Mouse (Mus musculus) cerebellum, adult 11 months (tissue): Measurements from ENCODE around the gene Ethe1.
"Not testable (repeated sequence)": the region's sequence is repeated elsewhere in the genome, so short reads cannot be mapped to it uniquely, and the experiment has no call there.

Source experiments
- DNase-seq: peaks from one replicate; pipeline ENCODE4 v3.0.0; 2022

The Ethe1 gene

DNA sequence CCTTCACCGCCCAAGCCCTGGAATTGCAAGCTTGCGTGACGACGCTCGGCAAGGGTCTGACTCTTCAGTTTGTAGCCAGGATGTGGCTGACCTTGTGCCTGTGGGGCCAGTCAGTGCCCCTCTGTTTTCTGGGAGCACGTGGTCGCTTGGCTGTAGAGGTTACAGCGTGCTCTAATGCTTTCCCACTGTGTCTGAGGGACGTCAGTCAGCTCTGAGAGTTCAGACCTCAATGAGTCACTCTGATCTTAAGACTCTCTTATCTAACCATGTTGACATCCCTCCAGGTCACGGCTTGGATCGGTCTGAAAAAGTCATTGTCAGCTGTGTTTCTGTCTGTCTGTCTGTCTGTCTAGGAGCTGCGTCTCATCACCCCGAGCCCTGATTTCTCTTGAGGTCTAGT lies 27.5 kb downstream of the Ethe1 start:
- no peak for DNase-seq

- DNase-seq: no peak
These were observed 30.4 kb downstream of the Ethe1 start for GRCm38 (mm10) chr7:24617763-24618162.

GRCm38 (mm10) chr7:24618374-24618773 lies 31.0 kb downstream of the Ethe1 start:
- DNase-seq: not testable (repeated sequence)

DNA sequence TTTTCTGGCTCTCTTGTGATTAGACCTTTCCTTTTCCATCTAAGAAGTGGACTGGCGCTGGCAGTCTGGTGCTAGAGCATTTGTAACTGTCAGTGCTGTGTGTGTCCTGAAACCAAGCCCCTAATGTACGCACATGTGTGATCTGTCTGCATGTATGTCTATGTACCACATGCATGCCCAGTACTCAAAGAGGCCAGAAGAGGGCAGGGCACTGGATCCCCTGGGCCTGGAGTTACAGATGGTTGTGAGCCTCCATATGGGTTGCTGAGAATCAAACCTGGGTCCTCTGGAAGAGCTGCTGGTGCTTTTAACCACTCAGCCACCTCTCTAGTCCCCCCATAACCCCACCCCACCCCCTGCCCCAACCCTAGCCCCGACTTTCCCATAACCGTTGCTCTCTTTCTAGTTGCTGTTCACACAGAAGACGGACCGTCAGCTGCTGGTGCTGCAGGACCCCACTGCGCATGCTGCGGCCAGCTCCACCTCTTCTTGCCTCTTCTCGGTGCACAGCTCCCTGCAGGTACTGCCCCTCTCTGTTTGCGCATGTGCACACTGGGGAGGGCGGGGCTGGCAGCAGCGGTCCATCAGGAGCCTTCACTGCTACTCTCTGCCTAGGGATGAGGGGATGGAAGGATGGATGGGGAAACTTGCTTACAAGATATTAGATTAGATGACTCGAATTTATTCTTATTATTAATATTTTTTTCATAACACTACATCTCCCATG lies 32.5 kb downstream of the Ethe1 start:
- no peak for DNase-seq

- DNase-seq: no peak
These were observed 33.9 kb downstream of the Ethe1 start for GRCm38 (mm10) chr7:24621193-24621592.

GRCm38 (mm10) chr7:24622967-24623366 lies 35.6 kb downstream of the Ethe1 start:
- no peak for DNase-seq

DNA sequence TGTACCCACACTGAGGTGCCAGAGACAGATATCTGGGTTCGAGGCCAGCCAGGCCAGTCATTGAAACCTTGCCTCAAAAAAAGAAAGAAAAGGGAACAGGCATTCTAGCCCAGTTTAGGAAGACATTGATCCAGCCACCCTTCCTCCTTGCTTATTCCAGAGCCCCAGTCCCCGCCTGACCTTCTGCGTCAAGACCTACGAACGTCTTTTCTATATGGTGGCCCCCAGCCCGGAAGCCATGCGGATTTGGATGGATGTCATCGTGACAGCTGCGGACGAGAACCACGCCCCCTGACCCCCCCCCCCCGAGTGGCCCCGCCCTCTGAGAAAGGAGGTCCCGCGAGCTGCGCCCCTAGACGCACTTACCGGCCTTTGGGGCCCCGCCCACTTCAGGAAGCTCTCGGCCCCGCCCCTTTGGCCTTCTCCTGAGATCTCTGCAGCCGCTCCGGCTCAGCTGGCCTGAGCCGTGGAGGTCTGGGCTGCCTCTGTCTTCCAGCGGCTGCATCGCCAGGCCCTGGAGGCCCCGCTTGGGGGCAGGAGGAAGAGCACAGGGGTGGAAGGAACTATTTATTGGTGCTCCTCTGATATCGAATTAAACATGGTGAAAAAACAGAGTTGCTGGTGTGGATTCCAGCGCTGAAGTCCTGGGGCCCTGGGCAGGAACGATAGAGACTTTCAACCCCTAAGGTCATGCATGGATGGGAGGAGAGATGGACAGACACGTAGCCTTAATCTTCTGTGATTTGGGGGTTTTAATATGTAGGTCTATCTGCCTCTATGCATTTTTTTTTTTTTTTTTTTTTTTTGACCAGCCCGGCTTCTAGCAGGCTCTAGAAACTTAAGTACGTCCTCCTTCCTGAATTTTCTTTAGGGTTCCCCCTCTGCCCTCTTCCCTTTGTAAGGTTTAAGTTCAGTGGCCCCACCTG lies 41.6 kb downstream of the Ethe1 start:
- peak; percentile 20 for DNase-seq

GRCm38 (mm10) chr7:24629672-24630071 lies 42.3 kb downstream of the Ethe1 start:
- DNase-seq: no peak

DNA sequence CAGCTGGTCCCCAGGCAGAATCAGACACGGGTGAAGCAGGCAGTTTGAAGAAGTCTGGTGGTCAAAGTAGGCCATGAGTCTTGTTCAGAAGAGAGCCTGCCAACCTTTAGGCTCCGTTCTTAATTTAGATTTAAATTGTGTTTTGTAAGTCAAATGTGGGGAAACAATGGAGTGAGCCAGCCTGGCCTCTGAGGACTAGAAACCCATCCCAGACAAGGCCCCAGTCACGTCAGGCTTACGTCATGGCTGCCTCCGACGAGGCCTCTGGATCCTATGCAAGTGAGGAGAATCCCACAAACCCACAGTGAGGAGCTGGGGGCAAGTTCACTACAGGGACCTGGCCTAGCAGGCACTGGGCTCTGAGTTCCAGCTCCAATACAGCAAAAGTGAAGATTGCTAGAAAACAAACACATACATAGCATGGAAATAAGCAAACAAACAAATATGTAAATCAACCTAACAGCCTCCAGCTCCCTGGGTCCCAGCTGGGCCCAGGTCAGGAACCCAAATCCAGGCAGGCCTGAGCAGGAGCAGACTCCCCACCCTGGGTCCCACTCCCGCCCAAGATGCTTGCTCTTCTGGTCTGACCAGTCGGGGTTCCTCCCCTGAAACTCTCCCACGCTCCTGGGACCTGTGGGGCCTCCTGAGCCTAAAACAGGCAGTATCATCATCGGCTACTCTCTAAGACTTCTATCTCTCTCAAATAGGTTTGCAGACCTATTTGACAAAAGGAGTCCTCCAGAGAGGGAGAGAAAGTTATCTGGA lies 43.0 kb downstream of the Ethe1 start:
- DNase-seq: no peak

GRCm38 (mm10) chr7:24636264-24636663 lies 48.9 kb downstream of the Ethe1 start, which contains the start of gene Lypd3:
Gene Lypd3, plus strand, starts transcription at chr7:24636550.
- DNase-seq: no peak

- no peak for DNase-seq
These were observed 49.7 kb downstream of the Ethe1 start for GRCm38 (mm10) chr7:24637046-24637445.

DNA sequence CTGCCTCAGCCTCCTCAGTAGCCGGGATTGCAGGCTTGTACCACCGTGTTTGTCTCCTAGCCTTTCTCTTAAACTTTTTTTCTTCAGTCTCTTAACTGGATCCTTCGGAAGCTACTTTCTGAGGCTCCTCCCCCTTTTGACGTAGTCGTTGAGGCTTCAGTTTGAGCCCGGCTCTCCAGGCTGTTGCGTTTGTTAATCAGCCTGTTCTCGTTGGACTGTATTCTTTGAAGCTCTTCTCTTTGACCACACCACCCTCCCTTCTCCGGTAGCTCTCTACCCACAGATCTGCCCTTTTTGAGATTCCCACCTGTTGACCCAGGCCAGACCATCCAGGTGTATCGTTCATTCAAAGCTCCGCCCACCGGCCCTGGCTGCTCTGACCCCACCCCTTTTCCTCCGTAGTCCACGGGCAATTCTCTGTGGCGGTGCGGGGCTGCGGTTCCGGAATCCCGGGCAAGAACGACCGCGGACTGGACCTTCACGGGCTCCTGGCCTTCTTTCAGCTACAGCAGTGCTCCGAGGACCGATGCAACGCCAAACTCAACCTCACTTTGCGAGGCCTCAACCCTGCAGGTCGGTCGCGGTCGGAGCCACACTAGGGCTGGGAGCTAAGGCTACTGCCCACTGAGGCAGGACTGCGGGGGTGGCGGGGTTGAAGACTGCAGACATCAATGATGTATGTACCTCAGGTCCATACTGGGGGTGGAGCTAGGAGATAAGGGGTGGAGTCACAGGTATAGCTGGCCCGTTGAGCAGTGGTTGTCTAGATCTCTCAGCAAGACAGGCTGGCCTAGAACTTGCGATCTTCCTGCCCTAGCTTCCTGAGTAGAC lies 50.9 kb downstream of the Ethe1 start:
- DNase-seq: no peak

- DNase-seq: no peak
These were observed 53.1 kb downstream of the Ethe1 start for GRCm38 (mm10) chr7:24640450-24640849.

- DNase-seq: no peak
These were observed 55.1 kb downstream of the Ethe1 start for GRCm38 (mm10) chr7:24642491-24642890.

- DNase-seq: no peak
These were observed 57.1 kb downstream of the Ethe1 start for GRCm38 (mm10) chr7:24644492-24644891.

- DNase-seq: no peak
These were observed 57.7 kb downstream of the Ethe1 start for GRCm38 (mm10) chr7:24644996-24645395.

DNA sequence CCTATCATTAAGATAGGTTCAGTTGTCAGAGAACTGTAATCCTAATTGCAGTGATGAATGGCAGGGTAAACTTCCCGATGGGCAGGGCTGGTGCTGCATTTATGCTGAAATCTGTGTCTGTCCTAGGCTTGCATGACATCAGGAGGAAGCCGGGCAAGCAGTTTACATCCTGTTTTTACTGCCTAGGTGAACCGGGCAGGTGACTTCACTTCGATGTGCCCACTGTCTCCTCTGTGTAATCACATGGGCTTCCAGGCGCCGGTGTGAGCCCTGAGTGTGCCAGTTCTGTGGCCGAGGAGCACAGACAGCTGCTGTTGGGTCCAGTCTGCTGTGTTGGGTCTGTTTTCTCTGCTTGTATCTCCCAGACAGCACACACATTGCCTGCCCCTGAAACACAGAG lies 59.1 kb downstream of the Ethe1 start:
- no peak for DNase-seq

DNA sequence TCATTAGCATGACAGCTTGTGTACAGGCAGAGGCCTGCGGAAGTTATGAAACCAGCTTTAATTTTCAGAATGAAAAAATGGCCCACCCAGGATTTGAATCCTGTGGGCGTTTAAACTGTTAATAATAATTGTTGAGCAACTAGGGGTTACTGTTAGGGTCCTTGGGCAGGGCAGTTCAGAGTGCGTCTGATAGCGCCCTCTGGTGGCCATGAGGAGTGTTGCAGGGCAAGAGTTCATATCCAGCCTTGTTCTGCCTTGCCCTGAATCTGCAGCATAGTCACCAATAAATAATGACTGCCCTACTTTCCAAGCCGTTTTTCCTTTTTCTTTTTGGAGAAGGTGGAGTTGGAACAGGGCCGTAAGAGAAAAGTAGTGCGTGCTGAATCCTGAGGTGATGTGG lies 66.3 kb downstream of the Ethe1 start:
- peak; percentile 15 for DNase-seq
